Mouse (Mus musculus): Measurements from ENCODE around the gene Impg2.

Impg2 gene

DNA sequence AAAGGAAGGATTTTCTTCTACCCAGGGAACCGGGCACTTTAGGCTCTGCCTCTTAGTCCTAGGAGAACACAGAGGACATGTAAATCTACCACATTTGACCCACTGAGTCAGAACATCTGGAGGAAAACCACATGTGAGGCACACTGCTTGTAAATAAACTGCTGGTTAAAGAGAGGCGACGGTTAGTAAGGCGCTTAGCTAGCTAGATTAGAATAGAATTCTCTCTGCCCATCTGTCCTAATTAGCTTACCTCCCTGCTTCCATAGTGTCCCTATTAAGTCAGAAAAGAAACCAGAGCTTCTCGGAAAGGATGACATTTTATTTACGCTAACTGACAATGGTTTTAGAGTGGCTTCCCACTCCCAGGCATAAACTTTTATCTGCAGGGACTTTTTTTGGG lies at the start of gene Impg2:
TSS of gene Impg2 (plus strand) at position 263 of the 400 bp plus-strand sequence.
- in situ Hi-C loops (cut with MboI, MseI) = no loop called here

DNA sequence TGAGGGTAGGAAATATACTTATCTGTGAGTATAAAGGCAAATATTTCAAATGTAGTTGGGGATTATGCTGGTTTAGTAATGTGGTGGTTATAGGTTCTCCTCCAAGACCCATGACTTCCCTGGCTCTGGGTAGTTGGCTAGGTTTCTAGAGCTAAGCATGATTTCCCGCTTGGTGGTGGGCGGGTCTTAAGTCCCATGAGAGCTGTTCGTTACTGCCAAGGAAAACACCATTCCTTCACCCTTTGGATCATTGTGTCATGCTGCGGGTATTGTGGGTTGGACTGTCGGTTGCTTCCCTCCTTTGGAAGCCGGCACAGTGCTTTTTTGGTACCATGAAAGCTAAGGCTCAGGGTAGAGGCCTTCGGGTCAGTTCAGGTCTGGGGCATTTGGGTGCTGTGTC lies 40.6 kb upstream of the Impg2 start:
- in situ Hi-C loops (cut with MboI, MseI) = loop anchor here (25.0 kb wide), 1 partner anchor 549 kb away; the partner anchor contains the start of gene Tfg

DNA sequence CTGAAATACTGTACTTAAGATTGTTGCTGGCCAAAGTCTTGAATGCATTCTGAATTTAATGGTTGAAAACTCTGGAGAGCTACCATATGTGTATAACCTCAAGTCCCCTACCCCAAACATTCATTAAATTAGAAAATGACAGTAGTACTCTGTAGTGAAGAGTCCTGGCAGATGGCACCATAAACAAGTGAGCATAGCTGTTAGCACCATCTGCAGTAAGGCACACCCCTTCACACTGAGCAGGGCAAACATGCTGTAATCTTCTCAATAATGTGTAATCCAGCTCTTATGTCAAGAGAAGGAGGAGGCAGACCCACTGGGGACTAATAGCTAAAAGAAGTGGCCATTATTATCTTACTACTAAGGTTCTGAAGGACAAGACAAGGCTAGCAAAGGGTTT lies 33.9 kb upstream of the Impg2 start:
- in situ Hi-C loops (cut with MboI, MseI) = loop anchor here (25.0 kb wide), 1 partner anchor 542 kb away; the partner anchor contains the start of gene Tfg

DNA sequence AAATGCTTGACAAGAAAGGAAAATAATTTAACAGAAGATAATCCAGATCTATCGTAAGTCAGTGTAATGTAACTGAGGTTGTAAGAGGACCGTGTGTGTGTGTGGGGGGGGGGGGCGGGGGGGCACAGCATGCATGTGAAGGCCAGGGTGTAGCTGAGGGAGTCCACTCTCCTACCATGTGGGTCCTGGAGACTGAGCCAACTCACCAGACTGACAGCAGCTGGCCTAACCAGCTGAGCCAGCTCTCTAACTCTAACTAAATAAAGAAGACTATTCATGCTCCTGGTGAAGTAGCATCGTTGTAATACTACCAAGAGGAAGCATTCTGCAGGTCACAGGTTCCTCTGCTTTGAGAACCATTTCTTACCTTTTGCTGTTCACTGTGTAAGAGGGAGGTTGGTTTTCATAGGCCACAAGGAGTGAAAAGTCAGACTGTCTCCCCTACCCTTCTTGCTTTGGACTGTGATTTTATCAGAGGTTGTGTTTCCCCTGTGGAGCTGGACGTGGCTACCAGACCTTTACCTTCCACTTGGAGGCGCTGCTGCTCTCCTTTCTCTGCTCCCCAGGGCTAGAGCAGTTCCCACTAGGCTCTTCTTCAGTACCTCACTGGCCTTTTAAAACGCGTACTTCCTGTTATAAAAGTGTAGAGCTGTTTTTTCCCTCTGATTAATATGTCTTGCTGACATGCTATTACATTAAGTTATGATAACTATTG lies 28.1 kb upstream of the Impg2 start:
- in situ Hi-C loops (cut with MboI, MseI) = no loop called here

DNA sequence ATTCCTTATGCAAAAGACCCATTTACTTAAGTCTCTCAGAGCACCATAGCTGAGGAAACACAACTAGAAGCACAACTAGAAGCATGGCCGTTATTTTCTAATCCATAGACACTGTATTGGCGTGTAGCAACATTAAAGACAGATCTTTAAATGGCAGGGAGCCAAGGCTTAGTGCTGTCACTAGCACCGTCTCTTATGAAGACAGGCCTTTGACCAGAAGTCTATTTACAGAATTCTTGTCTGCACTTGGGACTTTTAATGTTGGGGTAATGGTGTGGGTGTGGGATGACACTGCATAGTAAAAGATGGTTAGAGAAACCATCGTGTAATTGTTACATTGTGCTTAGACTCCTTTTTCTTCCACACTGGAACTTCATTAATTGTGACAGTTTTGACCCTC lies 17.2 kb upstream of the Impg2 start:
- in situ Hi-C loops (cut with MboI, MseI) = no loop called here

DNA sequence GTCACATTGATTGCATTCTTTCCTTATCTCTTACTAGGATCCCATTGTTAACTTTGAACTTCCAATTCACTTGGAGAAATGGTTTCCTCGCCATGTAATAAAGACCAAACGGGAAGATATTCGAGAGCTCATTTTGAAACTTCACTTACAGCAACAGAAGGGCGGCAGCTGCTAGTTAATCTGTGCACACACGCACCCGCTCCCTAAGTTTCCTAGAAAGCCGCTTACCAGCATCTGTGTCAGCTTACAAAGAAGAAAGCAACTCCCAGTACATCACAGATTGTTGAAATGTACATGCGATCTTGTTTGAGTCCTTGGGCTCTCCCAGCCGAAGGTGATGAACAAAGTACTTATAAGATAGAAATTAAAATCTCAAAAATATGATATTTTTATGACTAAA lies 15.9 kb upstream of the Impg2 start:
- in situ Hi-C loops (cut with MboI, MseI) = no loop called here

DNA sequence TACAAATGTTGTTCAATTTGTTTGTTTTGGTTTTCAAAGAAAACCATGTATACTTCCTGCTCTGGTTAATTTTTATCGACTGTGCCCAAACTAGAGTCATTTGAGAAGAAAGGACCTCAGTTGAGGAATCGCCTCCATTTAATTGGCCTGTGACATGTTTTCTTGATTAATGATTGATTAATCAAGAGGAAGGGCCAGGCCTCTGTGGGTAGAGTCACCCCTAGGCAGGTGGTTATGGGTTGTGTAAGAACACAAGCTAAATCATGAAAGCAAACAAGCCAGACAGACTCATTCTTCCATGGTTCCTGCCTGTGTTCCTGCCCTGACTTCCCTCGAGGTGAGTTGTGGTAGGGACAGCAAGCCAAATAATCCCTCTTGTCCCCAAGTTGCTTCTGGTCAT lies 8.6 kb downstream of the Impg2 start:
- in situ Hi-C loops (cut with MboI, MseI) = no loop called here

DNA sequence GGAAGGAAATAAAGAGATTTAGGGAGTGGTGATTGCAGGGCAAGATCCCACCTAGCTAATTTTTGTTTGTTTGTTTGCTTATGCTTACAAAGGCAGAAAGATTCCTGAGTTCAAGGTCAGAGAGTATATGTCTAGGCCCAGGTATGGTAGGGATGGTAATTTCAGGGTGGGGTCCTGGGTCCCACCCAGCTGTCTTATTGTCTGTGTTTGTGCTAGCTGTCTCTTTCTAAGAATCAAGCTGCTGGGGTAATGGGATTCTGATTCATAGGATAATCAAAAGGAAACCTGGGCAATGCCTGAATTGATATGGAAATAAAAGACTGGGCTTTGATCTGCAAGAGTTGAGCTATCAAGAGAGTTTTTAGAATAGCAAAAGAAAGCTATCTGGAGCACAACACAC lies 23.6 kb downstream of the Impg2 start:
- in situ Hi-C loops (cut with MboI, MseI) = no loop called here

DNA sequence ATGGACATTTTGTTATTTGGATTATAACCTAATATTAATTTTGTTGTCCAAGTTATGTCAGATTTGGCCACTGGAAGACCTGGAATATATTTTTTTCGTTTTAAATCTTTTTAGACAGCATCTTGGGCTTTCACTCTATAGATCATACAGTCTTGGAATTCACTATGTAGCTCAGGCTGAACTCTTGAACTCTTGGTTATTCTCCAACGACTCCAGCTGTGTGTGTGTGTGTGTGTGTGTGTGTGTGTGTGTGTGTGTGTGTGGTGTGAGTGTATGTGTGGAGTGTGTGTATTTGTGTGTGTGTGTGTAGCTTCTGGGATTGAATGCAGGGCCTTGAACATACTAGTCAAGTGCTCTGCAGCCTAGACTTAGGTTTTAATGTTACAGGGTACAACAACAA lies 25.3 kb downstream of the Impg2 start:
- in situ Hi-C loops (cut with MboI, MseI) = no loop called here

DNA sequence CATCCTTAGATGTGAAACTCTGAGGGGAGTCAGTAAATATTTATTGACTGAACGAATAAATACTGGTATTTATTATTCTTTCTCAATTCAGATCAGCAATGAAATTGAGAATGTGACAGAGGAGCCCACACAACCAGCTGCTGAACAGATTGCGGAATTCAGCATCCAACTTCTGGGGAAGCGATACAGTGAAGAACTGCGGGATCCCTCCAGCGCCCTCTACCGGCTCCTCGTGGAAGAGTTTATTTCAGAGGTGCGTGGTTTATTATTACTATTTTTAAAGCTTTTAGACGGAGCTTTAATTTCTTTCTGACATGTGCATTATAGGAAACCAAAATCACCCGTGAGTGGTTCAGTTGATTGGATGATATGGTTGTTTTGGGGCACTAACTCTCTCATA lies 27.2 kb downstream of the Impg2 start:
- in situ Hi-C loops (cut with MboI, MseI) = no loop called here

DNA sequence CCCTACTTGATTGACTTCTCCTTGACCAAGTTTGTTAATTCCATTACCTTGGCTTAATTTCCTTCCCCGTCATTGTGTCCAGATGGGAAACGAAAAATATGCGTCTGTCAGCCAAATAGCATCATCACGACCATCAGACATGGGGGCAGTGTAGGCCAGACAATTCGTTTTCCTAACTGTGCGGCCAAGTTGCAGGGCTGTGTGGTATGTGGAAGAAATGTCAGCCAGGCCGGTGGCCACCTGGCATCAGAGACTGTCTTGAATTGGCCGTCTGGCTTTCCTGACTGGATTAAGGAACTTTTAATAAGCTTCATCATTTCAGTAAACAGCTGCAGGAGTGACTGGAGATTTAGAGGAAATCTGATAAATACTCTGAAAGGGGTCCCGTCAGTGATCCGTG lies 28.6 kb downstream of the Impg2 start:
- in situ Hi-C loops (cut with MboI, MseI) = no loop called here

DNA sequence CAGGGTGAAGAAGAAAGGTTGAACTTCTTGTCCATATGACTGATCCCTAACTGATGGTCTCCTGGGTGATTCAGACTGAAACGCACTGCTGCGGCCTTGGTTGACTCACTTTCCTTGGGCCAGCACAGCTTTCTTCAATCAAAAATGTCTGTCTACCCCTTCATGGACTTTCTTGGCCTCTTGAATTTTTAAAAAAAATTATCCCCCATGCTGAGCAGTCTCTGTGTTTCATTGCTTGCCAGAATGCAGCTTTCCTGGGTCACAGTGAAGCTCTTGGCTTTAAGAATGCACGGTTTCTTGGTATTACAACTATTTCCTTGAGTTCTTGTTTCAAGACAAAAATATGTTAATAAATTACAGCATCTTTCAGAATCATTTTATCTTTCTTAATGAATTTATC lies 41.9 kb downstream of the Impg2 start:
- in situ Hi-C loops (cut with MboI, MseI) = no loop called here

DNA sequence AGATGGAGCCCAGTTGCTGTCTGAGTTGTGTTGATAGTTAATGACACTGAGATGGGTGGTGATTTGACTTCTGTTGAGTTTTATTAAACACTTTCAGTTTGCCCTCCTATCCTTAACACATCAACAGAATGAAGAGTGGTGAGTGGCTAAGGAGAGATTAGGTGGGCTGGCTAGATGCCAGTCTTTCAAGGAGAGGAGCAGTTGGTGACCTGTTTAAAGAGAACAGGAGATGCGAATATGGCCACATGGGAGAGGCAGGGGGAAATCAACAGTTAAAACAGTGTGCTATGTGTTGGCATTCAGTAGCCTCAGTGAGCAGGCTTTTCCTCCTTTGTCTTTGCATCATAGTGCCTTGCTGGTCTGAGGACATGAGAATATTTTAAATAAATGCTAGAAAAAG lies 69.8 kb downstream of the Impg2 start:
- in situ Hi-C loops (cut with MboI, MseI) = loop anchor here (10.0 kb wide), 1 partner anchor 131 kb away; no protein-coding TSS in a partner anchor

DNA sequence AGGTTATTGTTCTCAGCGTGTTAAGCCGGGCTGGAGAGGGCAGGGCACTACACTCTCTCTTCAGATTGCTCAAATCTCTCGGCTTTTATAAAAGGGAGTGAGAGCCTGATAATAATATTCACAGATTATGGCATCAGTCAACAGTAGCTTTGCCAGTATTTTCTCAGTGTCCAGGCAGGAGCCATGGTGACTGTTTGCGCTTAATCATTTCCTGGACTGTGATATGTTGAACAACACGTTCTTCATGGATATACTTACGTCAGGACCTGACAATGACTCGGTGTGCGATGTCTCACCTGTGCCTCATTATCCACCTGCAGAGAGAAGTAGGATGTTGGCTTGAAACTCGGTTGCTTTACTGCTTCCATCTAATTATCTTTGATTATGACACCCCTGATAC lies 74.9 kb downstream of the Impg2 start:
- in situ Hi-C loops (cut with MboI, MseI) = loop anchor here (10.0 kb wide), 1 partner anchor 126 kb away; no protein-coding TSS in a partner anchor

DNA sequence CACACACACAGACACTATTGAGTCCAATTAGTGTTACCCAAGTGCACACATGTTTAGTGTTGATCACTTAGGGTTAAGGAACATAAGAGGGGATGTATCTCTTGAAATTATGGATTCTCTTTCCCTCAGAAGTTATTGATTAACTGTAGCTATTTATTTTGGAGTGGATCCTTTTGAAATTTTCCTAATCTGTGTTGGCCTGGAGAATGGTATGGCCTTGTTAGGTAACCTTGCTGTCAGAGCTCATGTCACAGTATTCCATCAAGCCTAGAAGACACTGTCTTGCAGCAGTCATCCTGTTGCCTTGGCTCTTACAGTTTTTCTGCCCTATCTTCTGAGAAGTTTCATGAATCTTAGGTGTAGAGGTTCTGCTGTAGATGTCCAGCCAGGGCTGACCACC lies 75.6 kb downstream of the Impg2 start:
- in situ Hi-C loops (cut with MboI, MseI) = loop anchor here (10.0 kb wide), 1 partner anchor 125 kb away; no protein-coding TSS in a partner anchor

DNA sequence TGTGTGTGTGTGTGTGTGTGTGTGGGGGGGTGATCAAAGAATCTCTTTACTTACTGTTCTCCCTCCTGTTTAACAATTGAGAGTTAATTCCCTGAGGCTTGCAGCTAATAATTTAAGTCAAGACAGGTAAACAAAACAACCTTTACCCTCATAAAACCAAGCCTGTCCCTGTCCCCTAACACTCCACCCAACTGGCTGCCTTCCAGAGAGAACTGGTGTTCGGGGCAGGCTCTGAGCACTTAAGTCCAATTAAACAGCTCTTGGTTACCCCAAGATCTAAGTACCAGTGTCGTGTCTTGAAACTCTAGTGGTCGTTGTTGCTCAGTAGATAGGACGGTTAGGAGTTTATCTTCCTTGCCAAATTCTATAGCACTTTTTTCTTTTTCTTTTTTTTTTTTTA lies 77.2 kb downstream of the Impg2 start:
- in situ Hi-C loops (cut with MboI, MseI) = no loop called here

DNA sequence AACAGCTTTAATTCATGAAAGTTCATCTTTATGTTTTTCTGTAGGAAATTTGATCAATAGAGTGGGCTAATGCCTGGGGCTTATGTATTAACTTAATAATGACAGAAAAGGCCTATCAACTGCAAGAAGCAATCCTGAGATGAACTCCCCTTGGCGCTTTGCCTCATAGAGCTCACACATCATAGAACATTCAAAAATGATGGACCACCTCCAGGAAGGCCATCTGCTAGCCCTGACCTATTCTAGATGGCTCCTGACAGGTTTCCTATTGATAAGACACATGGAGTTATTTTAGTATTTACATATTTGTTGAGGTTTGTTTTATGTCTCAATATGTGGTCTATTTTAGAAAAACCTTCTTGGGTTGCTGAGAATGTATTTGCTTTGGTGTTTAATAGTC lies 79.2 kb downstream of the Impg2 start:
- in situ Hi-C loops (cut with MboI, MseI) = no loop called here

DNA sequence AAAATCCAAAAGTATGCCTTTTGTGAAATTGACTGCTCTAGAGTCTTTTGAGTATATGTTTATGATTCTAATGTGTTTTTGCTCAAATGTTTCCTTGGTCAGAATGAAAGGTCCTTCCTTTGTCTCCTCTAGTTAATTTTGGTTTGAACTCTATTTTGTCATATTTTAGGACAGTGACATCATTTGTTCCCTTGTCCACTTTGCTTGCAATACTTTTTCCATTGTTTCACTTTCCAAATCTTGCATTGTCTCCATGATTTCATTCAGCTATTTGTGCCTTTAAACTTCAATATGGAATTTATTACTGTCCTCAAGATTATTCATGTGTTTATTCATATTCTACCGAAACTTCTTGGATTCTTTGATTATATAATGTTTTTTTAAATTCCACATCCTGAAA lies 79.8 kb downstream of the Impg2 start:
- in situ Hi-C loops (cut with MboI, MseI) = no loop called here

DNA sequence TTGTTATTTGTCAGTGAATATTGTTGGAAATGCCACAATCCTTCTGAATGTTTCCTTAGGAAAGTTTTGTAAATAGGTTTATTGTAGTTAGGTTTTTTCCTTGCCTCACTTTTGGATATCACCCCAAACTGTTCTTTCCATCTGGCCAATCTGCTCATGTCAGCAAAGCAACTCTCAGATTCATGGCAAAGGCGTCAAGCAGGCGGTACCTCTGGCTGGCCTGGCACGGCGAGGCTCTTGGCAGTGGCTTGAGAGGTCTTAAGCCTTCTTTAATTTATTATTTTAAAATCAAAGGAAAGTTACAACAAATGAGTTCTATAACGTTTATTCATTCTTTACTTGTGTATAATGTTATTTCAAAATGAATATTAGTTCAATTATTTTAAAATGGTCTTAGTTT lies 82.0 kb downstream of the Impg2 start:
- in situ Hi-C loops (cut with MboI, MseI) = no loop called here

DNA sequence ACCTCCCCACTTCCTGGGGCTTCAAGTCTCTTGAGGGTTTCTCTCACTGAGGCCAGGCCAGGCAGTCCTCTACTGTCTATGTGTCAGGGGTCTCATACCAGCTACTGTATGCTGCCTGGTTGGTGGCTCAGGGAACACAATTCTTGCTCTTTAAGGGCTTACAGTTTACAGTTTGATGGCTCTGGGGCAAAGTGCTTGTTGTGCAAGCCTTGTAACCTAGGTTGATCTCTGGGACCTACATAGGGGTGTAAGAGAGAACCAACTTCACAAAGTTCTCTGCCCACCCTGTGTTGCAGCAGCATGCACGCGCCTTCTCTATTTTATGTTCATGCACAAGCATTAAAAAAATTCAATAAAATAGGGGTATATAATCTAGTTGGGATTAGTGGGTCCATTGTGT lies 82.9 kb downstream of the Impg2 start:
- in situ Hi-C loops (cut with MboI, MseI) = no loop called here

DNA sequence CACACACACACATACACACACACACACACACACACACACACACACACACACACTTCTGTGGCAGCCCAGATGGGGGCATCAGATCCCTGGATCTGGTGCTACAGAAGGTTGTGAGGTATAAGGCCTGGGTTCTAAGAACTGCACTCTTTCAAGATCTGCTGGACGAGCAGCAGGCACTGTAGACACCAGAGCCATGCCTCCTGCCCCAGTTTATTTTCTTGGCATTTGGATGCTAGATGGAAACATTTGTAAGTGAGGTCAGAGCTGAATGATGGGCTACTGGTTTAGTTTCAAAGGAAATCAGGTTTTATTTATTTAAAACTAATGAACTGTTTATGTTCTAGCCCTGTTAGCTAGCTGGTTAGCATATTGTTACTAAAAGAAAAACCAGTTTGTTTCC lies 90.8 kb downstream of the Impg2 start:
- in situ Hi-C loops (cut with MboI, MseI) = no loop called here

DNA sequence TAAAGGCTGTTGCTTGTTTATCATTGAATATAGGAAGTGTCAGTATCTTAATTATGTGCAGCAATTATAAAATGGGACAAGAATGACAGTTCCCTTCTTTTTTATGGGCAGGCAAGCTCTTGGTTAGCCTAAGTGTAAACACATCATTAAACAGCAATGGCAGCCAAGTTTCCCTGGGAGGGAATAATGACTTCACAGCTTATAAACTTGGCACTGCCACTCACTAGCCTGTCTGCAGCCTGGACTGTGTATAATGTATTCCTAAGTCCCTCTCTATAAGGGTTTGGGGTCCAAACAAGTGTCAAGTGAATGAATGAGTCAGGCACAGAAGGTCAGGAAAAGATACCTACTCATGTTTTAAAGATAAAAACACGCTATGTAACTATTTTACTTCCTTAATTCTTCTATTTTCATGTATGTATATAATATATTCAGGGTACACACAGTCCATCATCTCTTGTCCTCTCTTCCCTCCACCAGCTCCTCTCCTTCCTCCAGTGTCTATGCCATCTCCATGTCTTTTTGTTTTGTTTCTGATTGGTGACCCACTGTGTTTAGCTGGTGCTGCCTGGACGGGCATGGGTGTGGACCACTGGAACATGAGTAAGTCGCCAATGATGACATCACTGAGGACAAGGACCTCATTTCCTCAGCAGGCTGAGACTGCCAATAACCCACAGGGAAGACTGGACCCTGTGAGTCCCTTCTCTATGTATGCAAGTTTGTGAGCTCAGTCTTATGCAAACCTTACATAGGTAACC lies 92.0 kb downstream of the Impg2 start:
- in situ Hi-C loops (cut with MboI, MseI) = no loop called here

DNA sequence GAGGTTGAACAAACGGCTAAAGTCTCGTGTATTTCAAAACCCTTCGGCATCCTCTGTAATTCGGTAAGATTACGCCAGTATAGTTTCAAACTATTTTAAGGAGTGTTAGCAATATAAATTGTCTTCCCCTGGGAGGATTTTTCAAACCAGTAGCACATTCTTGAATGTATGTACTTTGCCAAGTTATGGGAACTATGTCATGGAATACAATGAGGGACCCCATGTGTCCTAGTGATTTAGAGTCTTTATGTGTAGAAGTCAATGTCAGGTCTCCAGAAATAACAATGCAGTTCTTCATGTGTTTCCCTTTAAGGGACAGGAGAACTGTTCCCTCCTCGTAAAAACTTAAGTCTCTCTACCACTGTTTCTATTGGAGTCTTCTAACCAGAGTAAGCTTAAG lies 94.1 kb downstream of the Impg2 start:
- in situ Hi-C loops (cut with MboI, MseI) = no loop called here
